Mouse (Mus musculus) stomach, embryonic 14.5 days (tissue): Measurements from ENCODE around the gene Adarb1. TPM values are rescaled to one million over a fixed set of nuclear protein-coding genes. Genes with fewer than 3 reads are reported as not detected.

ENCODE experiments used
- ATAC-seq: fragments of 200-750 bp; cut with Nextera tagmentation; 2 replicates; pipeline ENCODE4 v1.8.0; 2017; ENCODE audit warnings: low read depth, moderate TSS enrichment; ENCODE audit not compliant: insufficient number of reproducible peaks, insufficient read depth, low FRiP score
- H3K27ac ChIP-seq: fragments of 300-500 bp; sonication (generic); 2 replicates; pipeline ENCODE4 v1.5.1; 2014; ENCODE audit warnings: mild to moderate bottlenecking, low read length, moderate library complexity, mixed read lengths
- H3K27me3 ChIP-seq: fragments of 300-500 bp; sonication (generic); 2 replicates; pipeline ENCODE4 v1.6.1; 2014; ENCODE audit warnings: low read length, control low read depth, mixed read lengths; ENCODE audit not compliant: control insufficient read depth, insufficient read depth
- H3K36me3 ChIP-seq: fragments of 300-500 bp; sonication (generic); 2 replicates; pipeline ENCODE4 v1.6.1; 2014; ENCODE audit warnings: mild to moderate bottlenecking, control low read depth, low read length, moderate library complexity, mixed read lengths; ENCODE audit not compliant: control insufficient read depth, insufficient read depth
- H3K4me1 ChIP-seq: fragments of 300-500 bp; sonication (generic); 2 replicates; pipeline ENCODE4 v1.6.1; 2014; ENCODE audit warnings: low read length, control low read depth, mixed read lengths; ENCODE audit not compliant: control insufficient read depth, insufficient read depth
- H3K4me2 ChIP-seq: fragments of 300-500 bp; sonication (generic); replicated peaks from 2 replicates; pipeline ENCODE4 v1.6.1; 2014; ENCODE audit warnings: low read depth, low read length, control low read depth
- H3K4me3 ChIP-seq: fragments of 300-500 bp; sonication (generic); 2 replicates; pipeline ENCODE4 v1.5.1; 2014; ENCODE audit warnings: low read depth, low read length, control low read depth
- H3K9ac ChIP-seq: fragments of 300-500 bp; sonication (generic); replicated peaks from 2 replicates; pipeline ENCODE4 v1.6.1; 2014; ENCODE audit warnings: low read depth, mild to moderate bottlenecking, control low read depth, low read length, moderate library complexity, mixed read lengths
- H3K9me3 ChIP-seq: fragments of 300-500 bp; sonication (generic); 2 replicates; pipeline ENCODE4 v1.6.1; 2016; ENCODE audit warnings: low read depth, low read length, control low read depth; ENCODE audit not compliant: control insufficient read depth
- WGBS: fragments of 180-500 bp; shearing (Covaris S2); extraction: QIAGEN DNeasy Blood & Tissue Kit; methylation state at CpG from one replicate; pipeline ENCODE4 v1.1.7; 2014; 5-methylcytosine and 5-hydroxymethylcytosine counted together
- polyA plus RNA-seq: library from polyadenylated mRNA; unstranded; fragments of >200 nt; fragmentation: Nextera tagmentation; extraction: Ambion mirVana; gene quantifications from 2 replicates; pipeline ENCODE4 v1.2.1, GENCODE M21; 2014

Adarb1 gene
- polyA plus RNA-seq, 1 experiment from 2014 or later: 8.3 TPM

DNA sequence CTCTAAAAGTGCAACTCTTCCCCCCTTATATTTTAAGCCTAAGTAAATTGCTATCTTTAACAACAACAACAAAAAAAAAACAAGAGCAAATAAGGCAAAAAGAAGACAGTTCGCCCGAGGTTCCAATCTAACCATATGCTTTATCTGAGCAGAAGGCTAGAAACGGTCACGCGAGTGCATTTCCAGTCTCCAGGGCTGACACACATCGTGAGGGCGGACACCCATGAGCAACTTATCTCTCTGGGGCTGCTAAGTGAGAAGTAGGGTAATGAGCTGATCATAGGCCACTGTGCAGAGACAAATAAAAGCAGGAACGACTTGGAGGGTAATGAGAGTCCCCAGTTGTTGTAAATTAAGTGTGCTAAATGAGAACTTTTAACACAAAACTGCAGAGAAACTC is 119.4 kb downstream of the Adarb1 start:
- Histone ChIP-seq H3K4me2 (no peak overlapping the region), H3K27ac (no peak overlapping the region), H3K4me1 (no peaks in the 10 kb centered on the region), H3K4me3 (no peak overlapping the region), H3K27me3 (no peaks in the 10 kb centered on the region), H3K9ac (no peak overlapping the region), H3K36me3 (no peaks in the 10 kb centered on the region), H3K9me3 (no peaks in the 10 kb centered on the region)
- WGBS: 83% methylated on average over 8 of the region's 8 CpGs
- no peak for ATAC-seq

- 93% methylated on average over 12 of the region's 12 CpGs for WGBS
- no peak overlapping the region for H3K4me3 ChIP-seq
Measured at GRCm38 (mm10) chr10:77294691-77295090, 123.4 kb downstream of the Adarb1 start.

DNA sequence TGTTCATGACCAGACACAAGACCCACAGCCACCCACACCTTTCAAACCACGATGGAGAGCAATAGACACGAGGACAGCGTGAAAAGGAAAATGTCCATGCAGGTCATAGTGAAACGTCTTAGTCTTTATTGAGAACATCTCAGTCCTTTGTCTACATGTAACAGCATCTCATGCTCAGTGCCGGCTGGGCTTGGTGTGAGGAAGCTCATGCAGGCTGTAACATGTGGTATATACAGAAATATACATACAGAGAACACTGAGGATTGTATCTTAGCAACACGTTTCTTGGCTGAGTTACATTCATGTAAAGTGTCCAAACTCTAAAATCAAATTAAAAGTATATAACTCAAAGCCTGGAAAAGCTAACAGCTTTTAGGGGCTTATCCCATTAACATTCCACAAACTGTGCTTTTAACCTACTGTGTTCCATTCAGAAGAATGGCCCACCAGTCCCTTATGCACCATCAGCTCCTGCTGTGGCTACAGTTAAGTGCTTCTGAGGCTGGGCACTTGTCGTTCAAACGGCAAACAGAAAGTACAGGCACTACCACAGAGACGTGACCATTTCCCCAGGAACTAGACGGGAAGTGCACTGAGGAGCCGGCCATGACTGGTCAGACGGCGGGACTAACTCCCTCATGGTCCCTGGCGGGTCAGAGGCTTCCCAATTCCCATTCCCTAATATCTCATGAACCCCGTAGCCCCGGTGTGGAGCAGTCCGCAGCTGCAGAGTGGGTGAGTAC is 127.3 kb downstream of the Adarb1 start:
- Histone ChIP-seq H3K27ac (no peak overlapping the region), H3K9ac (no peak overlapping the region), H3K36me3 (no peaks in the 10 kb centered on the region), H3K4me2 (no peak overlapping the region), H3K4me3 (no peak overlapping the region), H3K9me3 (no peaks in the 10 kb centered on the region), H3K27me3 (no peaks in the 10 kb centered on the region), H3K4me1 (no peaks in the 10 kb centered on the region; the same call in 1 of the 2 replicates)
- WGBS: 67% methylated on average over 17 of the region's 17 CpGs
- no peak for ATAC-seq

More at GRCm38 (mm10) chr10:77294691-77295090, 123.4 kb downstream of the Adarb1 start:
- Histone ChIP-seq H3K4me2 (no peak overlapping the region), H3K9me3 (no peaks in the 10 kb centered on the region), H3K4me1 (no peaks in the 10 kb centered on the region), H3K9ac (no peak overlapping the region), H3K27ac (no peak overlapping the region), H3K27me3 (no peaks in the 10 kb centered on the region), H3K36me3 (no peaks in the 10 kb centered on the region)
- no peak for ATAC-seq

DNA sequence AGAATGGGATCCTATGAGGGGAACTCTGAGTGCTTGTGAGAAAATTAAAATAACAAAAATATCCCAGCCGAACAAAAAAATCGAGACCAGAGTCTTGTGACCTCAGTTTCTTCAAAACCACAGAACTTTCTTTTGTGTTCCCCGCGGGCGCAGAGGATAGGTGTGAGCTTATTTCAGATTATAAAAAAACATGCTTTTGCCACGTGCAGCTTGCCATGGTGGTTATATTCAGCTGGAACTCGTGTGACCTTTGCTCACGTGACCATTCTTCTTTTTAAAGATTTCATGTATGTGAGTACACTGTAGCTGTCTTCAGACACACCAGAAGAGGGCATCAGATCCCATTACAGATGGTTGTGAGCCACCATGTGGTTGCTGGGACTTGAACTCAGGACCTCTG is 128.5 kb downstream of the Adarb1 start:
- 88% methylated on average over 8 of the region's 8 CpGs for WGBS

GRCm38 (mm10) chr10:77288639-77289195 is 129.4 kb downstream of the Adarb1 start:
- 30% methylated on average over 5 of the region's 5 CpGs for WGBS
- no peak overlapping the region for H3K4me2 ChIP-seq

More for the DNA sequence above, 128.5 kb downstream of the Adarb1 start:
- Histone ChIP-seq H3K9ac (no peak overlapping the region), H3K9me3 (no peaks in the 10 kb centered on the region), H3K27me3 (no peaks in the 10 kb centered on the region), H3K4me3 (no peak overlapping the region), H3K4me1 (peaks cover 6% of the 10 kb centered on the region), H3K36me3 (no peaks in the 10 kb centered on the region), H3K27ac (no peak overlapping the region), H3K4me2 (no peak overlapping the region)
- ATAC-seq: no peak

DNA sequence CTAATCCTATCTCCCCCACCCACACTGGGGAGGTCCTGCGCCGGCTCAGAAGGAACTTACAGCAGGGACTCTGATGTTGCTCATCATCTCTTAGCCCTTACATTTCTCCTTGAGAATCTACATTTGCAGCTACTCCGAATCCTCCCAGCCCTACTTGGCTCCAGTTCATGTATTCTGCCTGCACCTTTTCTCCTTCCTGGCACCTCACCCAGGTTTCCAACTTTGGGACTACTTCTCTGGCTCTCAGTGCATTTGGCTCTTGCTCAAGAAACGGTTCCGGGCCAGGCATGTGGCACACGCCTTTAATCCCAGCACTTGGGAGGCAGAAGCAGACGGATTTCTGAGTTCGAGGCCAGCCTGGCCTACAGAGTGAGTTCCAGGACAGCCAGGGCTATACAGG is 130.4 kb downstream of the Adarb1 start:
- H3K27ac ChIP-seq: no peak overlapping the region
- ATAC-seq: no peak
- no peak overlapping the region for H3K4me3 ChIP-seq
- no peak overlapping the region for H3K9ac ChIP-seq
- 82% methylated on average over 8 of the region's 8 CpGs for WGBS
- H3K27me3 ChIP-seq: no peaks in the 10 kb centered on the region
- no peaks in the 10 kb centered on the region for H3K36me3 ChIP-seq
- H3K4me1 ChIP-seq: peaks cover 13% of the 10 kb centered on the region
- no peak overlapping the region for H3K4me2 ChIP-seq
- H3K9me3 ChIP-seq: no peaks in the 10 kb centered on the region

More at GRCm38 (mm10) chr10:77288639-77289195, 129.4 kb downstream of the Adarb1 start:
- peaks cover 11% of the 10 kb centered on the region for H3K4me1 ChIP-seq
- no peak overlapping the region for H3K9ac ChIP-seq
- H3K27ac ChIP-seq: no peak overlapping the region
- H3K4me3 ChIP-seq: no peak overlapping the region
- H3K36me3 ChIP-seq: no peaks in the 10 kb centered on the region
- no peaks in the 10 kb centered on the region for H3K27me3 ChIP-seq
- H3K9me3 ChIP-seq: no peaks in the 10 kb centered on the region
- ATAC-seq: no peak

DNA sequence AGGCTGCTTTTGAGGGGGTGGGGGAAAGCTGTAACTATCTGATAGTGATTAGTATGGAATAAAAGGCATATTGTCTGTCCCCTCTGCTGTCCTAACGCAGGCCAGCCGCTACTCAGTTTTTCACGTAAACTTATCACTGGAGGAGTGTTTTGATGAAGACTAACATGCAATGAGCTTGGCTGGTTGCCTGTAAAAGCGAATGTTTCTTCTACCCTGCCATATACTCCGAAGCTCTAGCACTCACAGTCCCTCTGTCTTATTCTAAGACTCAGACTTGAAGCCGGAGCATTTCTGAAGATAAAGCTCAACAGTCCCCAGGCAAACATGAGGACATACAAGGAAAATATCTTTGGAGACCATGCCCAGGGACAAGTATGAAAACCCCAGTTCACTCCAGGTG is 133.2 kb downstream of the Adarb1 start:
- ATAC-seq: no peak
- no peak overlapping the region for H3K27ac ChIP-seq
- 32% methylated on average over 6 of the region's 6 CpGs for WGBS

GRCm38 (mm10) chr10:77282822-77283221 is 135.2 kb downstream of the Adarb1 start:
- ATAC-seq: peak; percentile 42; the same call in 1 of the 2 replicates
- Histone ChIP-seq H3K27ac (no peak overlapping the region), H3K4me1 (peaks cover 13% of the 10 kb centered on the region), H3K36me3 (no peaks in the 10 kb centered on the region), H3K4me2 (no peak overlapping the region), H3K9me3 (no peaks in the 10 kb centered on the region), H3K9ac (no peak overlapping the region), H3K27me3 (no peaks in the 10 kb centered on the region), H3K4me3 (no peak overlapping the region)
- 27% methylated on average over 6 of the region's 6 CpGs for WGBS

More for the DNA sequence above, 133.2 kb downstream of the Adarb1 start:
- Histone ChIP-seq H3K36me3 (no peaks in the 10 kb centered on the region), H3K4me3 (no peak overlapping the region), H3K9me3 (no peaks in the 10 kb centered on the region), H3K27me3 (no peaks in the 10 kb centered on the region), H3K4me2 (no peak overlapping the region), H3K4me1 (peaks cover 13% of the 10 kb centered on the region), H3K9ac (no peak overlapping the region)
